Mouse (Mus musculus) CD4-positive helper T cell, adult 2 months (primary cell): ENCODE results near the gene Isy1.

ENCODE experiments used
- DNase-seq: peaks from one replicate; pipeline ENCODE4 v3.0.0-alpha.2; 2012; ENCODE audit warnings: low read depth, missing footprints, low spot score

Isy1 gene

DNA sequence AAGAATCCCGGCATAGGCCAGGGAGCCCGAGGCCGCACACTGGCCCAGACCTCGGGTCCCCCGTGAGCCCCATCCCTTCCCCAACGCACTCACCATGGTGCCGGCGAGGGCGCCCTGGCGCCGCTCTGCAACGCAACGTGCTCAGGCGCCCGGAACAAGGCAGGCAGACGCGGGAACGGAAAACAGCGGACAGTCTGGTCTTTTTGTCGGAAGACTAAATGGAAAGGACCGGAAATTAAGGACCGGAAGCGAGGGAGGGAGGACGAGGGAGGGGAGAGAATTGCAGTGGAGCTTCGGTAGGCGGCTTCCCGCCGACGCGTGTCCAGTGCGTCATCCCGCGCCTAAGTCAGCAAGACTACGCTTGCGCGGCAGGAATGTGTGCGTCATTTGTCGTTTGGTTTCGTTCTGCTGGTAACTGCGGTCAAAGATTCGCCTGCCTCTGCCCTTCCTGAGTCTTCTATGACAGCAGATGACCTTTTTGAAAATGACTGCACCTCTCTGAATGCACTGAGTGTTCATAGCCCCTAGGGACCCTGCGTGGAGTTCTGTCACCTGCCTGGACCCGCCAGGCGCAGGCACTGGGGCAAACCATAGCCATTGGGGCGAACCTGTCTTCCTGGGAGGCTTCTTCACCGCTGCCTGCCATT, at the start of gene Isy1:
Isy1 (minus strand) TSS at position 248 of the 647 bp plus-strand sequence.
- DNase-seq, result peak; percentile 99

DNA sequence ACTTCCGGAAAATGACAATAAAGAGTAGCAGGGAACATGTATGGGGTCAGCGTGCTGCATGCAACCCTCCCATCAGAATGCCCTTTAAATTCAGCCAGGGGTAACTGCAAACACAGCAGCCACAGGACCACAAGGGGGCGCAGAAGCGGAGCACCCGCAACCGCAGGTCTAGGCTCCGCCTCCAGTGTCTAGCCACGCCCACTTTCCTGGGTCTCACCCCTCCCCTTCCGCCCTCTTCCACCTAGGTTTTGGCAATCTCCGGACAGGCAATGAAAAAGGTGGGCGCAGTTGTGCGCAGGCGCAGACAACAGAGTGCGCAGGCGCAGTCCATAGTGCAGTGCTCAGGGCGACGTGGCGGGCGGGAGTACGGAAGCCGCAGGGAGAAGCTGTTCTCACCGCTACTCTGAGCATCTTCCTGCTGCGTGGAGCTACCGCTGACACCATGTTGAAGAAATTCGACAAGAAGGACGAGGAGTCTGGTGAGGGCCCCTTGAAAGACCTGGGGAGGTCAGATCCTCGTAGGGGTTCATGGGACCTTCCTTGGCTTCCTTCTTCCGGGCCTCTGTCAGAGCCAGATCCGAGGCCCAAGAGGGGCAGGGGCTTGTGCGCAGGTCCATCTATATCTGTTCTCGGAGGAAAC, 49.1 kb upstream of the Isy1 start, which contains the start of gene Copg1:
Copg1 (plus strand) TSS at position 221 of the 640 bp plus-strand sequence.
- peak; percentile 99 for DNase-seq

DNA sequence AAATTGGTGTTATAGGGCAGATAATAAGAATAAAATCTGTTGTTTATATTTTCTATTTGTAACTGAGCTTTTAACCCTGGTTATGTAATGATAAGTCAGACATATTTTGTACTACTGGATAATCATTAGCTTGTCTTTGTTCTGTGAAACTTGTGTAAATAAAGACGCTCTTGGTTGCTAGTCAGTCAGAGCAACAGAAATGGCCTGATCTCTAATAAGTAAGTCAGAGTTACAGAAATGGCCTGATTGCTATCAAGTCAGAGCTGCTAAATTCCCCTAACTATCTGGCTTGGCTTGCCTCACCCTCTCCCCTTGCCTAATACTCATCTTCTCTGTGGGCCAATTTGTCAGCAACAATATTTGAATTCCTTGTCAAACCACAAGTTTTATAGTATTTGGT, 48.1 kb upstream of the Isy1 start:
- DNase-seq, result no peak

DNA sequence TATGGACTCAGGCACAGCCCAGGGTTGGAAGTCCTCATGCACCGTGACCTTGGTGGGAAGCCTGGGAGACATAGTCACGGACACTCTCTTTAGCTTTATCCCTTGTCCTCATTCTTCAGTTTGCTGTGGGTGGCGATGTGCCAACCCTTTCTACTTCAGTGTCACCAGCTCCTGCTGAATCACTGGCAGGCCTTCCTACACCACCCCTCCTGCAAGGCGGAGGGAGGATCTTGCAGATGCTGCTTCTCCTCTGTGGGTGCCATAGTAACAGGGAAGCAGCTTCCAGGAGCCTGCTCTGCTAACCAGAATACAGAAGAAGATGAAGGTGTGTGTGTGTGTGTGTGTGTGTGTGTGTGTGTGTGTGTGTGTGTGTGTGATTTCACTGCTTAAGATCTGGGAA, 44.2 kb upstream of the Isy1 start:
- DNase-seq, result no peak

DNA sequence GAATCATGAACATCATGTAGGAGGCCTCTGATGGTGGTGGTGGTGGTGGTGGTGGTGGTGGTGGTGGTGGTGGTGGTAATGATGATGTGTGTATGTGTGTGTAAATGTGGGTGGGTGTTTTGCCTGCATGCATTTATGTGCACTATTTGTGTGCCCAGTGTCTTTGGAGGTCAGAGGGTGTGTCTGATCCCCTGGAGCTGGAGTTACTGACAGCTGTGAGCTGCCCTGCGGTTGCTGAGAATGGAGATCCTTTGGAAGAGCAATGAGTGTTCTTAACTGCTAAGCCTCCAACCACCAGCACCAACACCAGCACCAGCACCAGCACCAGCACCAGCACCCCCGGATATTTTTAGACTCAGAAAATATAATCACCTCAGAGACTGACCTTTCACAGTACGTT, 43.6 kb upstream of the Isy1 start:
- DNase-seq, result no peak

DNA sequence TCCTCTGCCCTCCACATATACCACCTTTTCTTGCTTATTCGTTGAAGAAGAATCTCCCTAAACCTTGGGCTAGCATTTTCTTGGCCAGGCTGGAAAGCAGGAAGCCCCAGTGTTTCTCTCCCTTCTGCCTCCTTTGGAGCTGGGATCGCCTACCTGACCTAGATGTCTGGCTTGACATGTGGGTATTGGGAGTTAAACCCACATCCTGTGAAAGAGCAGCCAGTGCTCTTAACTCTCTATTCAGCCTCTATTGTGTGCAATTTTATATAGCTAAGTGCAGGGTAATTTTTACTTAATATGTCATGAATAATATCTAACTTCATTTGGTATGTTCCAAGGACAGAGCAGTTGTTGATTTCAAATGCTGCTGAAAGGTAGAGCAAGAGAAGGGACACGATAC, 41.0 kb upstream of the Isy1 start:
- no peak for DNase-seq

DNA sequence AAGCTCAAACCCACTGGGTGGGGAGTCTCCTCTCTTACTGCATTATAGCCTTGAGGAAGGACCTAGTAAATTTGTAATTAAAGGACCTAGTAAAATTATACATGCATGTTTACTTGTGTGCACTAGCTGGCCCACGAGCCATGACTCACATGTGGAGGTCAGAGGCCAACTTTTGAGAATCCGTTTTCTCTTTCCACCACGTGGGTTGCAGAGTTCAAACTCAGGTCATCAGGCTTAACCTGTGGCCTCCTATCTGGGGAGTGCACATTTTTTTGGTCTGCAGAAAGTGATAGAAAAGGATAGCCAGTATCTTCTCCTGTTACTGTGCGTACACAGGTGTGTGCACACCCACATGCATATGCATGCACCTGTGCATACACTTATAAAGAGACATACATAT, 40.4 kb upstream of the Isy1 start:
- no peak for DNase-seq

DNA sequence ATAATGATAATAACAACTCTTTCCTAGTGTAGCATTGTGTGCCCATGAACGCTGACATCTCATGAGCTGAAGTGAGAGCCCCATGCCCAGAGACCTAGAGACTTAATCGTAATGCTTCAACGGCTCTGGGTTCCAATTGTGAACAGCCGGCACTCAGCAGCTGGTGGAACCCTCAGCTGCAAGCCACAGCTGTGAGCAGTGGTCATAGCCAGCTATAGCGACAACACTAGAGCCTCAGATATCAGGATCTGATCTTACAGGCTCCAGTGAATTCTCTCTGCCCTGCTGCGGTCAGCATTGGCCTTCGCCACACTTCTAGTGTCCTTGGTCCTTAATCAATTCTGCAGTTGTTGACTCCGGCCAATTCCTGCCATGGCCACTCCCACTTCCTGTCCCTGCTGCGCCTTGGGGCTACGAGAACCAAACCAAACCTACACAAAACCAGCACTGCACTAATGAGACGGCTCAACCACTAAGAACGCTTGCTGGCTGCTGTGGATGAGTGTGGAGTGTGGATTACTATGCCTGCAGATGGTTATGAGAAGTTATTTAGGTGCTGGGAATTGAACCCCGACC, 37.6 kb upstream of the Isy1 start:
- DNase-seq, result no peak

DNA sequence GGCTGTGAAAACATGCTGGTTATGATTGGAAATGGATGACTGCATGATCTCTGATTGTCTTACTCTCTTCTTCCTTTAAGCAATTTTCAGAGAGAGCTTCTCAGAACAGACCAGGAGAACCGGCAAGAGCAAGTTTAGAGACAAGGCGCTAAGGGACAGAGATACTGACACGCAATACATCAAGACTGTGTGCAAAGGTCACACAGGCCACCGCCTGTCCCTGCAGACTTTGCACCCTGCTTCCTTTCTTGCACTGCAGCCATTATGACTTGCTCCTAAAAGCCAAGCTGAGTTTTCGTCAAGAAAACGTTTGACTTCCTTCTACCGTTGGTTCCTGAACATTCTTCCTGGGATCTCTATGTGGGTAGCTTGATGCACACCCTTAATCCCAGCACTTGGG, 37.0 kb upstream of the Isy1 start:
- DNase-seq, result no peak

DNA sequence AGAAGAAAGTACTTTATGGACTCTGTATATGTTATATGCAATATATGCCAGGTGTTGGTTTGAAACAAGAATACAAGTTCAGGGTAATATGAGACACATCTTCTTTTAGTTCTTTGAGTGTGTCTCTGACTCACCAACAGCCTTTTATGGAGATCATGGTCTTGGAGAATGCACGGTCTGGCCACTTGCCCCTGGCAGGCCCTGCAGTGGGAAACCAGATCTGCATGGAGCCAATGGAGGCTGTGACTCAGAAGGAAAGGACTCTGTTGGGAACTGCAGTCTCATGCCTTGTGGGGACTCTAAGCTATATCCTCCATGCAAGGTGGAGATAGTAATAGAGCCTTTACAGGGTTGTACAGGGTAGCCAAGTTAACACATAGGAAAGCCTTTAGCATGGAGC, 36.5 kb upstream of the Isy1 start:
- no peak for DNase-seq

DNA sequence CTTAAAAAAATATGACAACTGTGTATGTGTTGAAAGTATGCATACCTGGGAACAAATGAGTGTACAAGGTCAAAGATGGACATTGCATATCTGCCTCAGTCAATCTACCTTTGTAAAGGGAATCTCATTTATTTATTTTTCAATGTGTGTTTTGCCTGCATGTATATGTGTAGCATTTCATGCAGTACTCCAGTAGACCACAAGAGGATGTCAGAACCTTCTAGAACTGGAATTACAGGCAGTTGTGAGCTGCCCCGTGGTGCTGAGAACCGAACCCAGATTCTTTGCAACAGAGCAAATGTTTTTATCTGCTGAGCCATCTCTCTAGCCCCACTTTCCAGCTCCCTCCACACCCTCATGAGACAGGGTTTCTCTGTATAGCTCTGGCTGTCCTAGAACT, 35.4 kb upstream of the Isy1 start:
- DNase-seq, result no peak

DNA sequence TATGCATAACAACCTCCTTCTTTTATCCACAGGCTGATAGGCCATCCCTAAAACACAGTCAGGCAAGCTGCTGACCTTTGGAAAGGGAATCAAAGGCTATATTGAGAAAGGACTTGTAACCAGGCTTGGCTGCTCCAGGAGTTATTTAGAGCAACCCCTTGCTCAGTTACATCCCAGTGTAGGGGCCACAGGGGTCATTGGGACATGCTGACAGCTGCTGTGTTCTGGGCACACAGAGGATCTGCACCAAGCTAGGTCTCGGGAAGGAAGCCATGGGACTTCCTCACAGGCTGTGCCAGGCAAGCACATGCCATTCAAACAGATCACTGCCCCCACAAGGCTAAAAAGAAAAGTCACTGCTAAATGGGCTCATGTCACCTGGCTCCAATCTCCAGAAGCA, 34.5 kb upstream of the Isy1 start:
- DNase-seq, result no peak

DNA sequence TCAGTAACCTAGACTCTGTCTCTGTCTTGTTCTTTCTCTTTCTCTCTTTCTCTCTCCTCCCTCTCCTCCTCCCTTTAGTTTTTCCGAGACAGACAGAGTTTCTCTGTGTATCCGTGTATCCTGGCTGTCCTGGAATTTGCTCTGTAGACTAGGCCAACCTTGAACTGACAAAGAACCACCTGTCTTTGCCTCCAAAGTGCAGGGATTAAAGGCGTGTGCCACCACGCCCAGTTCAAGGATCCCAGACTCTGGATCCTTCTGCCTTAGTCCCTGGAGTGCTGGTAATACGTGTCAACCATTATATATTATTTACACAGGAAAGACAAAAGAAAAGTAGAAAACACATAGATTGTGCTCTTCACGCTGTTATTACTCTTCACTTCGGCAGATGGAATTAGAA, 32.6 kb upstream of the Isy1 start:
- DNase-seq, result no peak

DNA sequence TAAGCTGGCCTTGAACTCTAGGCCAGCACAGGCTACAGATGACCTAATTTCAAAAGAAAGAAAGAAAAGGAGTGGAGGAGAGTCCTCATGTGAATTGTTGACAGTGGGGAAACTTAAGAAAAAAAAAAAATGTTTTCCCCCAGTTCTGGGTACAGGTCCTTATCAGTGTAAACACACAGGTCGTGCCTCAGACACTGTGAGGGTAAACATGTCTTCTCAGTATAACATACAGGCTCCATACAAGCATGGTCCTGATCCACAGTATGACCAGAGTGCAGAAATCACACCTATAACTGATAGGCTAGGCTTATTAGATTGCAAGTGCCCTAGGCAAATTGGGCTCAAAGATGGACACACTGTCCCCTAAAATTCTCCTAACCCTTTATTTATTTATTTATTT, 31.8 kb upstream of the Isy1 start:
- no peak for DNase-seq

DNA sequence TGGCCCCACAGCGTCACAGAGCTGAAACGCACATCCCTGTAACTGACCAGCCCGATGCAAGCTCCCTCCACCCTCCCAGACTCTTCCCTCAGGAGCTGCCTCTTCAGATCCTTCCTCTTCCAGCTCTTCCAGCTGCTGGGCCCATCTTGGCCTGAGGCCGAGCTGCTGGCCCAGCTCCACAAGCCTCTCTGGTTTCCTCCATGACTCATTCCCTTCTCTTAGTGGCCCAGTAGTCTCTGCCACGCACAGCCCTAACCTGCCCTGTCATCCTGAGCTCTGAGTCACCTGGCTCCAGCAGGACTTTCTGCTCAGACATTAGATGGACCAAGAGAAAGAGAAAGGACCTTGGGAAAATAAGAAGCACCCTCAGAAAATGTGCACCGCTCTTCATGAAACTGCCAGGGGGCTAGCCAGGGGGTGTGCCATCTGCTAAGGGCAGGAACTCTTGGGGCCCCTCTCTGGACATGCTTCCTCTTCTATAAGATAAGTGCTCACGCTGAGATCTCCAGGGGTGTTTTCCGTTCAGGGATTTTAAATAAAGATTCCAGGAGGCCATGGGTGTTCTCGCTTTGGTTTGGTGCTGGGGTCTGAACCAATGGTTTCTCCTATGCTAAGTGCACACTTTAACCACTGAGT, 30.4 kb upstream of the Isy1 start:
- no peak for DNase-seq

DNA sequence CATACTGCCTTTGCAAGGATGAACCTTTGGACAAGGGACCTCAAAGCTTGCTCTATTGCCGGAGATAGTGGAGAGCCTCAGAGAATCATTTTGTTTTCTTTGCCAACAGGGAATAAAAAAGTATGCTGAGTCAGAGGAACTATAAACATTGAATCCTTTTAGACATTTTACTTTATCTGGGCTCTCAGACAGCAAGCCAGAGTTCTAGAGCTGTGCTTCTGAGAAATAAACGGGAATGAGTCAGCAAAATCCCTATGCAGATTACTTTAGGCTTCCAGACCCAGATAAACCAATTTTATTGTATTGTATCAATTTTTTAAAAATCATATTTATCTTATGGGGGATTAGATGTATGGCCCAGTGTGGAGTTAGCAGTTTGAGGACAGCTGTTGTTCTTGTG, 28.7 kb upstream of the Isy1 start:
- DNase-seq, result no peak

DNA sequence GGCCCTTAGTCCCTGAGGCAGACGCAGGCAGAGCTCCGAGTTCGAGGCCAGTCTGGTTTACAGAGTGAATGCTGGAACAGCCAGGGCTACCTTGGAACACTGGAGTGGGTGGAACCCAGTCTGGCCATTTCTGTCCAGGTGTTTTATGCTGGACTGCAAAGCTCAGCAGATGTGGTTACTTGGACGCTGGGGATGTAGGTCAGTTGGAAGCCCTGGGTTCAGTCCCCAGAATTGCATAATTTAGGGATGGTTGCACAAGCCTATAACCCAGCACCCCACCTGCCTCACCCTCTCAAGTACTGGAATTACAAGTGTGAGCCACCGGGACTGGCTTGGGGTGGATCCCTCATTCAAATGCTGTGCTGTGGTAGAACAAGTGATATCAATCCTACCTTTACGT, 27.6 kb upstream of the Isy1 start:
- DNase-seq, result no peak

DNA sequence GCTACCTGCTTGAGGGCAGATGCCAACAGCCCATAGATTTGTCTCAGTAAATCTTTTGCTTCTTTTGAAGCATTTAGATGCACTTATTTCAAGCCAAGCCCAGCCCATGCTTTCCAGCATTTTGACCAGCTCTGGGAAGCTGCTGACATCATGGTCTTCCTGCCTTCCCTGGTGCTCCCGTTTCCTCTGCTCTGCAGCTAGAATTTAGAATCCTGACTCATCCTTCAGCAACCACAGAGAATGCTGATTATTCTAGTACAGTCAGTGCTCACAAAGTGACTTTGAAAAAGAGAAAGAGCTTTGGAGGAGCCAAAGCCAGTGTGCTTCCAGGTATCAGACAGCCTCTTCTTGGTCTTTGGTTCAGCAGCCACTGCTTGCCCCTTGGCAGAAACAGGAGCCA, 18.5 kb upstream of the Isy1 start:
- DNase-seq, result no peak

DNA sequence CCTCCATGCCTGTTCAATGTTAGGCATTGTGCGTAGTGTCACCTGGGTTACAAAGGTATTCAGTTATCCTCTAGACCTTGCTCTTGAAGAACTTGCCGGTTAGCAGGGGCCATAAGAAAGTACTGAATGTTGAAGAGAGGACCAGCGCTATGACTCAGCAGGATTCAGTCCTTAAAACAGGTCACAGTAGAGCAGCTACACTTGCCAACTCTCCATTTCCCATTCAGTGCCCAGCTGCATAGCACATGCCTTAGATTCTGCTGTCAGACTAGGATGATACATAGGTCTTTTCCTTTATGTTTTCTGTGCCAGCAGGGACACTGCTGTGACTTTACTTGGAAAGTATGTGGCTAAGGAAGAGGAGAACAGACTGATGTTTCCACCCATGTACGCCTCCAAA, 14.8 kb upstream of the Isy1 start:
- DNase-seq, result no peak

DNA sequence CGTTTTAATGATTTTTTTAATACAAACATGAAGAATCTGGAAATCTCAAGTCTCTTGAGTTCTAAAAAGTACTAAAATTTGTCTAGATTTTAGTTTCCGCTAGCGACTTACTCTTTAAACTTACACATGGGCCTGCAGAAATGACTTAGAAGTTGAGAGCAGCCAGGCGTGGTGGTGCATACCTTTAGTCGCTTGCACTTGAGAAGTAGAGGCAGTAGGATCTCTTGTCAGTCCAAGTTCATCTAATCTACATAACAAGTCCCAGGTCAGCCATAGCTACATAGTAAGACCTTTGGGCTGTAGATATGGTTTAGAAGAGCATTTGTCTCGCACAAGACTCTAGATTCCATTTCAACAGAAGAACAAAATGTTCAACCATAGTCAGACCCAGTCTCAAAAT, 13.3 kb upstream of the Isy1 start:
- no peak for DNase-seq

DNA sequence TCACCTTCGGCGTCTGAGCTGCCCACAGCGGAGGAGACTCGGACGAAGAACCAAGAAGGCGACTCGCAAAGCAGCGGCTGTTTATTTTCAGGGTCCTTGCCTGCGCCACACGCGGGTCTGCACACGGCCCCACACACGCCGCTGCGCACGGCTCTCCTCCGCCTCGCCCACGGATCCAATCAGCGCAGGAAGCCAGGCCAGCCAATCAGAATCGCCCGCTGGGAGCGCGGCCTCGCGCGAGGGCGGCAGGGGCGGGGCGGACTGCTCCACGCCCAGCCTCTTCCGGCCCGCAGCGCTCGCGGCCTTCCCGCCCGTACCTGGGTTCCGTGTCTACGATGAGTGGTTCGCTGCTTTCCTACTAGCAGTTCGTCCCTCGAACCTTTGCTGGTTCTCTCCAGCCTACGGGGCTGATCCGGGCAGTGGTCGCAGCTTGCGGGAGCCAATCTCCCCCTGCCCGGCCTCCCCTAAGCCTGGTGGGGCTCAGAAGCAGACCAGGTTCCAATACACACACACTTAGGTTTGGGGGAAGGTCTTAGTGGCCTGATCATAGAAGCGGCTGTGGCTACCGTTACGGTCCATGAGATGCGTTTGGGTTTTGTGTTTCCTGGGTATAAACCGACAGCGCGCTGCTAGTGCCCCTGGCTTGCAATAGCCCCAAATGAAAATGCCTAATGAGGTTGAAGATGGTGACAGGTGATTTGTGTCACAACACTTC, 12.5 kb upstream of the Isy1 start, which contains the start of gene Cnbp:
Cnbp (minus strand) TSS at position 207 of the 715 bp plus-strand sequence.
- peak; percentile 98 for DNase-seq
